Comparison of ENCODE assay signal across 11 mouse cellular contexts in genomic region chr6:112814525-112815086, GRCm38 (mm10).
DNase-seq lines count a peak whose midpoint lies in the region; ATAC-seq and TF ChIP-seq lines count a peak whose summit lies in the region.
"Had no signal": no experiment of that assay in that cellular context is flagged by ENCODE, and none has a peak within 500 bp of the region (broad histone marks: within the 10 kb centered on the region; RNA-seq: fewer than 3 reads in every experiment).

No protein-coding gene starts in this region.

- H3K36me3 ChIP-seq in stomach, embryonic 14.5 days (ENCODE audit: control insufficient read depth, insufficient read depth, low read length), result no peaks in the 10 kb centered on the region
- H3K36me3 ChIP-seq in stomach, postnatal 0 days (ENCODE audit: control insufficient read depth, insufficient read depth, low read length), result no peaks in the 10 kb centered on the region
- H3K36me3 ChIP-seq in midbrain, embryonic 14.5 days (ENCODE audit: control insufficient read depth, insufficient read depth, low read length), result peaks cover 18% of the 10 kb centered on the region; the same call in 1 of the 2 replicates
- H3K36me3 ChIP-seq in lung, postnatal 0 days (ENCODE audit: insufficient read depth, low read length), result no peaks in the 10 kb centered on the region

- no peaks in the 10 kb centered on the region for H3K27me3 ChIP-seq in cerebellum, adult 2 months (ENCODE audit: control insufficient read depth, insufficient read depth, low read length)
- no peaks in the 10 kb centered on the region for H3K27me3 ChIP-seq in stomach, embryonic 14.5 days (ENCODE audit: control insufficient read depth, insufficient read depth, low read length)
- H3K27me3 ChIP-seq in stomach, postnatal 0 days (ENCODE audit: control insufficient read depth, insufficient read depth, low read length), result no peaks in the 10 kb centered on the region
- no peaks in the 10 kb centered on the region for H3K27me3 ChIP-seq in midbrain, embryonic 14.5 days (ENCODE audit: control insufficient read depth, insufficient read depth, low read length)
- H3K27me3 ChIP-seq in lung, postnatal 0 days (replicated peaks; ENCODE audit: insufficient read depth, low read length), result no peaks in the 10 kb centered on the region

- peaks cover 35% of the 10 kb centered on the region for H3K4me1 ChIP-seq in cerebellum, adult 2 months (ENCODE audit: control insufficient read depth, insufficient read depth, low read length)
- peaks cover 15% of the 10 kb centered on the region for H3K4me1 ChIP-seq in stomach, embryonic 14.5 days (ENCODE audit: control insufficient read depth, insufficient read depth, low read length)
- no peaks in the 10 kb centered on the region for H3K4me1 ChIP-seq in stomach, postnatal 0 days (replicated peaks; ENCODE audit: control insufficient read depth, insufficient read depth)
- peaks cover 61% of the 10 kb centered on the region for H3K4me1 ChIP-seq in midbrain, embryonic 14.5 days (ENCODE audit: control insufficient read depth, insufficient read depth, low read length)
- no peaks in the 10 kb centered on the region for H3K4me1 ChIP-seq in lung, postnatal 0 days (ENCODE audit: insufficient read depth, low read depth, low read length)

- peak overlapping the region; percentile 46; the same call in 1 of the 2 replicates for H3K27ac ChIP-seq in cerebellum, adult 2 months (ENCODE audit: insufficient read depth, low read length)
- peak overlapping the region; percentile 59; the same call in 1 of the 2 replicates for H3K27ac ChIP-seq in stomach, embryonic 14.5 days (ENCODE audit: low read length)
- H3K27ac ChIP-seq in stomach, postnatal 0 days (replicated peaks), result no peak overlapping the region; the same call in 1 of the 2 replicates
- H3K27ac ChIP-seq in midbrain, embryonic 14.5 days (replicated peaks; ENCODE audit: low read depth, low read length), result peak overlapping the region; percentile 72
- H3K27ac ChIP-seq in lung, postnatal 0 days (ENCODE audit: low read length), result no peak overlapping the region

- DNase-seq in cerebellum, adult 2 months, result no peak
- DNase-seq in cerebellum, postnatal 4 days (ENCODE audit: low spot score in 2 of 2), result no peak
- DNase-seq in stomach, postnatal 0 days (ENCODE audit: low spot score), result no peak
- DNase-seq in midbrain, embryonic 14.5 days, result peak; percentile 53
- no peak for DNase-seq in lung, postnatal 0 days (ENCODE audit: low spot score)
- DNase-seq in frontal cortex, postnatal 36 days (ENCODE audit: low spot score in 2 of 2), result no peak
- no peak for DNase-seq in heart, postnatal 10 days
- DNase-seq: left cerebral cortex, postnatal 4 days; lung, adult 18-20 months; right cerebral cortex, postnatal 14 days had no signal

- ATAC-seq in stomach, embryonic 14.5 days (ENCODE audit: insufficient number of reproducible peaks, insufficient read depth, low FRiP score, low read depth), result peak; percentile 30; the same call in 1 of the 2 replicates
- no peak for ATAC-seq in stomach, postnatal 0 days (ENCODE audit: low FRiP score, low TSS enrichment)
- no peak for ATAC-seq in midbrain, embryonic 14.5 days (ENCODE audit: low FRiP score, low TSS enrichment)
- no peak for ATAC-seq in lung, postnatal 0 days

- H3K4me2 ChIP-seq in stomach, embryonic 14.5 days (replicated peaks; ENCODE audit: low read depth, low read length), result no peak overlapping the region
- no peak overlapping the region for H3K4me2 ChIP-seq in stomach, postnatal 0 days (replicated peaks; ENCODE audit: low read depth)
- no peak overlapping the region for H3K4me2 ChIP-seq in midbrain, embryonic 14.5 days (ENCODE audit: low read length)
- no peak overlapping the region for H3K4me2 ChIP-seq in lung, postnatal 0 days (replicated peaks; ENCODE audit: low read depth, low read length)

- intact Hi-C loops in heart, postnatal 10 days (cut with DNase I), result no loop called here

- TF ChIP-seq CTCF in cerebellum, adult 2 months (IDR thresholded peaks at IDR 0.05; ENCODE audit: borderline replicate concordance, insufficient read depth, low read depth, low read length), result no peak
- TF ChIP-seq CTCF in stomach, postnatal 0 days (IDR thresholded peaks at IDR 0.05; ENCODE audit: low read depth), result no peak
- no peak for TF ChIP-seq CTCF in lung, postnatal 0 days (IDR thresholded peaks at IDR 0.05)

- no peaks in the 10 kb centered on the region for H3K9me3 ChIP-seq in stomach, embryonic 14.5 days (ENCODE audit: control insufficient read depth, low read depth, low read length)
- no peaks in the 10 kb centered on the region for H3K9me3 ChIP-seq in stomach, postnatal 0 days (ENCODE audit: control insufficient read depth, low read length)
- no peaks in the 10 kb centered on the region for H3K9me3 ChIP-seq in midbrain, embryonic 14.5 days (ENCODE audit: control insufficient read depth, low read length)
- H3K9me3 ChIP-seq in lung, postnatal 0 days (ENCODE audit: low read length), result no peaks in the 10 kb centered on the region

- no peak overlapping the region for H3K9ac ChIP-seq in stomach, embryonic 14.5 days (replicated peaks; ENCODE audit: low read depth, low read length)
- no peak overlapping the region for H3K9ac ChIP-seq in stomach, postnatal 0 days (ENCODE audit: low read length)
- no peak overlapping the region; the same call in 1 of the 2 replicates for H3K9ac ChIP-seq in midbrain, embryonic 14.5 days (replicated peaks; ENCODE audit: low read length)
- no peak overlapping the region for H3K9ac ChIP-seq in lung, postnatal 0 days (replicated peaks; ENCODE audit: low read depth)

- 49% methylated on average over 5 of the region's 5 CpGs for WGBS in cerebellum, adult 2 months
- WGBS in stomach, embryonic 14.5 days, result 22% methylated on average over 5 of the region's 5 CpGs
- WGBS in stomach, postnatal 0 days, result 23% methylated on average over 5 of the region's 5 CpGs
- WGBS in midbrain, embryonic 14.5 days, result 14% methylated on average over 5 of the region's 5 CpGs
- WGBS in lung, postnatal 0 days, result 41% methylated on average over 5 of the region's 5 CpGs

- TF ChIP-seq POLR2A in cerebellum, adult 2 months (IDR thresholded peaks at IDR 0.05; ENCODE audit: borderline replicate concordance, insufficient read depth, low read length), result no peak

- no peak overlapping the region for H3K4me3 ChIP-seq in cerebellum, adult 2 months (replicated peaks; ENCODE audit: insufficient read depth, low read depth, low read length)
- H3K4me3 ChIP-seq in stomach, embryonic 14.5 days (ENCODE audit: low read depth, low read length), result no peak overlapping the region
- no peak overlapping the region for H3K4me3 ChIP-seq in stomach, postnatal 0 days (ENCODE audit: low read depth, low read length)
- H3K4me3 ChIP-seq in midbrain, embryonic 14.5 days (replicated peaks; ENCODE audit: low read depth, low read length), result no peak overlapping the region
- H3K4me3 ChIP-seq in lung, postnatal 0 days (ENCODE audit: low read depth, low read length), result no peak overlapping the region

- no peak for TF ChIP-seq EP300 in stomach, postnatal 0 days (optimal IDR thresholded peaks at IDR 0.05)
- no peak for TF ChIP-seq EP300 in lung, postnatal 0 days (IDR thresholded peaks at IDR 0.05)

Comparison
In these comparisons a context has a peak if more than half of its experiments do, and no peak if none do; other contexts are left out.
1. H3K27ac ChIP-seq: peak in cerebellum, adult 2 months (single experiment), stomach, embryonic 14.5 days (single experiment) and midbrain, embryonic 14.5 days (single experiment); none in stomach, postnatal 0 days (single experiment) and lung, postnatal 0 days (single experiment).